Mouse (Mus musculus) brown adipose tissue, adult 24 weeks (tissue): ENCODE results near the gene Zfp775. TPM values are rescaled to one million over a fixed set of nuclear protein-coding genes. Genes with fewer than 3 reads are reported as not detected.

Source experiments
- H3K27ac ChIP-seq: fragments of 200-500 bp; replicated peaks from 2 replicates; pipeline ENCODE4 v1.5.1; 2012; ENCODE audit warnings: low read depth, mild to moderate bottlenecking, low read length
- H3K4me1 ChIP-seq: fragments of 200-500 bp; 2 replicates; pipeline ENCODE4 v1.6.1; 2012; ENCODE audit warnings: low read length, mixed read lengths; ENCODE audit not compliant: control insufficient read depth, insufficient read depth, insufficient read length
- H3K4me3 ChIP-seq: fragments of 200-500 bp; 2 replicates; pipeline ENCODE4 v1.5.1; 2012; ENCODE audit warnings: low read depth, mild to moderate bottlenecking, low read length, moderate library complexity; ENCODE audit not compliant: insufficient read depth
- polyA plus RNA-seq: library from polyadenylated mRNA; stranded (reverse); fragments of >200 nt; gene quantifications from 2 replicates; pipeline ENCODE4 v1.2.4, GENCODE M21; 2012; ENCODE audit not compliant: missing spikeins, insufficient read depth, insufficient read length

The Zfp775 gene
- polyA plus RNA-seq, 1 experiment = 1.2 TPM

DNA sequence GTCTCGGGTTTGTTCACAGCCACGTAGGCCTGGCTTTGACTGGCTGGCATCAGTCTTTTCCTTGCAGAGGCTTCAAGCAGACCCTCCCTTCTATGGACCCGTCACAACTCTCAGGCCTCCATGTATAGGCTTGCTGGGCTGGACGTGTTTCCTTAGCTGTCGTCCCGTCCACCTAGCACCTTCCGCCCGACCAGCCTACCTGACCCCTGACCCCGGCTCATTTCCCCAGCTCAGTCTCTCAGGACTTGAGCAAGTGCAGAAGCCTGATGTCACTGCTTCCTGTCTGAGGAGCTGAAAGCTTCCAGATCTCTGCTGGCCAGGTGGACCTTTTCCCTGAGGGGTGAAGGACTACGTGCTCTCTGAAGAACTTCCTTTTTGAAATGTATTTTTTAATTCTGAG, 28.6 kb upstream of the Zfp775 start:
- H3K4me1 ChIP-seq = peaks cover 23% of the 10 kb centered on the region
- no peak overlapping the region for H3K4me3 ChIP-seq
- H3K27ac ChIP-seq = peak overlapping the region; percentile 74

DNA sequence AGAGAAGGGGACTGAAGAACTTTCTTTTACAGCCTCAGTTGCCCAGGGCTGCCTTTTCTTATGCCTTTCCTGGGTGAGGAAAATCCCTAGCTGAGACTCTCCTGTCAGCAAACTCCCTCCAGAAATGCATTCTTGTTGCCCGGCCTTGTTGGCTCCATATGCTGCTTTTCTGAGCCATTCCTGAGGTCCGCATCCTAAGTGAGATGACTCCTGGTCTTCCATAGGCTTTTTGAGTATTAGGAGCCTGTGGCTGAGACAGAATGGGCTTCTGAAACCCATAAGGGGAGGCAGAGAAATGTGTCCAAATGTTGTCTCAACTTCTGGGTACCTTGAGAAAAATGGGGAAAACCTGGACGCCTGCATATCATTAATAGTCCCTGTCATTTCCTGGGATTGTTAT, 27.9 kb upstream of the Zfp775 start:
- Histone ChIP-seq H3K4me1 (peaks cover 18% of the 10 kb centered on the region), H3K27ac (peak overlapping the region; percentile 41)

DNA sequence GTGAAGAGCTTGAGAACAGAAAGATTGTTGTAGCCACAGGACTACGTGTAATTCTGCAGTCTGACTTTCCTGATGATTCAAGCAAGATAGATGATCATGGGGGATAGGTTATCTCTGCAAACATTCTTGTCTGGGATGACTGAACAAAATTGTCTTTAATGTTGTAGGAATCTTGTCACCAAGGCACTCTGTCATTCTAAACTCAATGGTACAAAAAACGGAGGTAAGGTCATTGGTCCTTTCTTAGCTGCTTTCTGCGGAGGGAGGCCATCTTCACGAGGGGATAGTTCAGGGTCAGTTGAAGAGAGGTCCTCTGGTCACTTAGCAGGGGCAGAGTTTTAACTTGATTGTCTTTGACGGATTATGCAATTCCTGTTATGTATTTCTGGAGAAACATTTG, 23.1 kb upstream of the Zfp775 start:
- H3K27ac ChIP-seq = peak overlapping the region; percentile 97
- no peak overlapping the region for H3K4me3 ChIP-seq
- H3K4me1 ChIP-seq = peaks cover 6% of the 10 kb centered on the region

More for the DNA sequence above, 27.9 kb upstream of the Zfp775 start:
- H3K4me3 ChIP-seq = no peak overlapping the region

DNA sequence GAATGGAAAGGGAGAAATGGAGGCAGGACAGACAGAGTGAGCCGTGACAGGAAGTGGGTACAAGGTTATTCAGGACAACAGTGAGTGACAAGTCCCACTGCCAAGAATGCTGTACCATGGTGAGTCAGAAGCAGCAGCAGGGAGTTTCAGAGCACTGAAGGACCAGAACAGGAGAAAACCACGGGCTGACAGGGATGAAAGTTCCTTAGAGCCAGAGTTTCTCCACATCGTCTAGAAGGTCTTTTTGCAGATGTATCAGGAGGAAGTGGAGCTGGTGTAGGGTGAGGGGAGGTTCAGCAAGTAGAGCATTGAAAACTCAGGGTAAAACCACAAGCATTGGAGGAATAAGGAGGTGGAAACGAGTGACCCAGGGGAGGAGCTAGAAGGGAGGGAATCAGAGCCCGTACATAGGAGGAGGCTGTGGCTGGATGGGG, 22.6 kb upstream of the Zfp775 start:
- peak overlapping the region; percentile 25 for H3K4me3 ChIP-seq
- H3K4me1 ChIP-seq = peaks cover 2% of the 10 kb centered on the region; the same call in 1 of the 2 replicates
- H3K27ac ChIP-seq = peak overlapping the region; percentile 97

DNA sequence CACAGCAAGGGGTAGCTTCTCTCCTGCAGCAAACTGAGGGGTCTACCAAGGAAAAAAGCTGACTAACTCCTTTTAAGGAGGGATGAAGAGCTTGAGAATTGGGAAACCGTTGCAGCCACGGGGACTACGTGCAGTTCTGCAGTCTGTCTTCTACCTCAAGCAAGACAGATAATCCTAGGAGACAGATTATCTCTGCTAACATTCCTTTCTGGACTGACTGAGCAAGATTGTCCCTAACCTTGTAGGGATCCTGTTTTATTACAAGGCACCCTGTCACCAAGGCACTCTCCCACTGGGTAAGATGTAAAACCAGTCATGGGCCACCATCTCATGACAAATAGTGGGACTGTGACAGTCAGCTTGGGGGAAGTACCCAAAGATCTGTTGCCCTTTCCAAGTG, 20.6 kb upstream of the Zfp775 start:
- H3K27ac ChIP-seq = 0 out of 2 replicates have a peak overlapping the region, but pooled peaks have one; percentile 12
- H3K4me3 ChIP-seq = no peak overlapping the region
- H3K4me1 ChIP-seq = peaks cover 2% of the 10 kb centered on the region; the same call in 1 of the 2 replicates

DNA sequence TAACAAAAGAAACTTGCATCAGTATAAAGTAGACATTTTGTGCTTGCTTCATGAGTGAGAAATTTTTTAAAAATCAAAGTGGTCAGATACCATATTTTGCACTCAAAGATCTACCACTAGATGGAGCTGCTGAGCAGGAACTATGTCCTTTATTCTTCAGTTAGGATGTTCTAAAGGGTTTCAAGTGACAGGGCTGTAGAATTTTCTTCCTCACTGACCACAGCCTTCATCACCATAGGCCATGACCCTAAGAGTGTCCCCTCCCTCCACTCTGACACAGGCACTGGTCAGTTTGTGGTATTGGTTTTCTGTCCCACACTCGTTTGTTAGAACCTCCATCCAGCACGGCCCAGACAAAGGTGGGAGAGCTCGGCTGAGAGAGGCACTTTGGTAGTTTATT, 19.8 kb upstream of the Zfp775 start:
- H3K27ac ChIP-seq = no peak overlapping the region
- peaks cover 2% of the 10 kb centered on the region; the same call in 1 of the 2 replicates for H3K4me1 ChIP-seq

DNA sequence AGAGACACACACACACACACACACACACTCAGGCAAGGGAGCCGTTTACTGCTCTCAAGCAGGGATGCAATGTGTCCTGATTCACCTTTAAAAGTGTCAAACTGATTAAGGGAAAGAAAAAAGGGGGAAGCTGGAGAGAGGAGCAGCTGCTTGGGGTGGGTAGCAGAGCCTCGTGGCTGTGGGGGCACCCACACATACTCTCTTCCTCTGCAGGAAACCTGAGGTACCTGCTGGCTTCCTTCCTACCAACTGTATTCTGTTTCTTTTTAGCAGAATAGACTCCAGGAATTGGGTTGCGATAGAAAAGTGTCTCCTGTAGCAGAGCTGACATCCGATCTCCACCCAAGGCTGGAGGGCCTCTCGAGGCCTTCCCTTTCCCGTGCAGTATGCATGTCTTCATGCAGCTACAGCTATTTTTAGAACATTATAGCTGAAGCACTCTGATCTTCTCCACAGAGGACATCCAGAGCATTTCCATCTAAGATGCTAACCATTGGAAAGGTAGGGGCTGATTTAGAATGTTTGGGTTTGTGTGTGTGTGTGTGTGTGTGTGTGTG, 12.6 kb upstream of the Zfp775 start, which contains the start of gene Gm45021:
Gene Gm45021 (plus strand): TSS at position 417 of the 557 bp plus-strand sequence.
- H3K4me3 ChIP-seq = no peak within 1 kb of the TSS
- H3K27ac ChIP-seq = no peak within 1 kb of the TSS

More for the DNA sequence above, 19.8 kb upstream of the Zfp775 start:
- no peak overlapping the region for H3K4me3 ChIP-seq

DNA sequence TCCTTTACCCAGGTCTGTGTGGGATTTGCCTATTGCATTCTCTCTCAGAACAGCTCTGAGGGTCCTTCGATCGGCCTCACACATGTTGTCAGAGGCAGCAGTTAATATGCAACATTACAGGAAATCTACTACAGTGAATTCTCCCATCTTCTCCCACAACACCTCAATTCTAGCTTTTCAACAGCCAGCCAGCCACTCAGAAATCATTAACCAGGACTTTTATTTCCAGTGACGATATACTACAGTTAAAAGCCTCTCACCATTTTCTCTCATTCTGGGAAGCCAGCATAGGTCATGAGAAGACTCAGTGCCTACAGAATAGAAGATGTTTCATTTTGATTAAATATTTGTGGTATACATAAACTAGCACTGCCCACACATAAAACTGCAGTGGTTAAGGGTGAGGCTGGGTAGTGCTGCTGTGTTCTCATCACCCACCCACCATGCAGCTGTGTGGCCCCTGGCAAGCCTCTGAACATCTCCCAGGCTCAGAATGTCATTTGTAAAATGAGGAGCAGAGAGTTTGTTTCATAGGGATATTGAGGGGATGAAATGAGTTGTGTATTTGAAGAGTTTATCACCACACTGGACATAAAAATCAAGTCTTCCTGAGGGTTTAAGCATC, 10.5 kb upstream of the Zfp775 start:
- Histone ChIP-seq H3K27ac (no peak overlapping the region), H3K4me3 (no peak overlapping the region), H3K4me1 (peaks cover 5% of the 10 kb centered on the region)

More for the DNA sequence above, 12.6 kb upstream of the Zfp775 start, which contains the start of gene Gm45021:
- no peaks in the 10 kb centered on the region for H3K4me1 ChIP-seq

DNA sequence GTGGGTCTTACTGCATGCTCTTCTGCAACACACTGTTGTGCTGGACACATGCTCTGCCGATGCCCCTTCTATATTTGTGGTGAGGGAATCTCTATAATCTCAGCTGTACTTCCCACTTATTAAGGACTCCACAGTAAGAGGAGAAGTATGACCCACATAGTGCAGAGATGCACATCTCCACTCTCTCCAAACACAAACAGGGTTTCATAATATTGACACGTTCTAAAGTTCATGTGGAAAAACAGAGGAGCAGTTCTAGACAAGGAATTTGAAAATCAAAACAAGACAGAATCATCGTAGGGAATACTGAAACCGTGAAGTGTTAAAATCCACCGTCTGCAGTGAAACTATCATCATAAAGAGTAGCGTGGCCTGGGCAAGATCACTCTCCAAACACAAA, 10.0 kb upstream of the Zfp775 start:
- Histone ChIP-seq H3K4me3 (no peak overlapping the region), H3K27ac (no peak overlapping the region), H3K4me1 (peaks cover 5% of the 10 kb centered on the region)

DNA sequence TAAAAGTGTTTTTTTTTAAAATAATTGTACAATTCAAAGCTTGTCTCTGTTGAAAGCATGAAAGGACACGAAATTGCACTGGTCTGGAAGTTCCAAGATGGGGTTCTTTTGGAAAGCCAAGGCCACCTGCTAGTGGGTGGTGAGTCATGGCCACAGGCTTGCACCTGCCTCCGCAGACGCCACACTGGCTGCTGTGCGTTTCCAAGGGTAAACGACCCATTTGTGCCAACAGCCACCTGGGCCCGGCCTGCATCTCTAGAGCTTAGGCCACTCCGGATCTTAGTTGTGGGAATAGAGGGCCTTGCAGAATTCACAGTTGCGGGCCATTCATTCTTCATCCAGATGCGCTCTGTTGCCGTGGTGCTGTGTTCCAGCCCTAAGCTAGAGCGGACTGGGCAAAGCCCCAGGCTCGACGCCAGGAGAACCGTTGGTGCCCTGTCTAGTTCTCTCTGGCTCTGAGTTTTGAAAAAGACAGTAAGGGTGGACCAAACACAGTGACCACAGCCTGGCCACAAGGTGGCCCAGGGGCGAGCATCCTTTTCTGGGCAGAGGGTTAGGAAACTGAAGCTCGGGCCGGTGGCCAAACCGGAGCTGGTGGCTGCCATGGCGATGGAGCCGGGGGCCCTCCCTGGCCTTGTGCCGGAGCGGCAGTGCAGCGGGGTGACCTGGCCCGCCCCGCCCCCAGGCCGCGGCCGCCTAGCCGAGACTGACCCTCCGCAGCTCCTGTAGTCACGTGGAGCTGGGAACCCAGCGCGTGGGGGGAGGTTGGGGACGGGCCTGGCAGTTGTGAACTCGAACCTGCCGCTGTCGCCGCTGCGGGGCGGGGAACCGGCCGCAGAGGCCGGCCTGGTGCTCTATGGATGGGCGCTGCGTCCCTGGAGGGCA, 8.5 kb upstream of the Zfp775 start, which contains the start of the genes Repin1 and Gm44965:
Gene Repin1 (plus strand): TSS at position 726 of the 885 bp plus-strand sequence.
Gene Gm44965 (plus strand): TSS at position 784 of the 885 bp plus-strand sequence.
- H3K4me3 ChIP-seq = peak within 1 kb of the TSS; percentile 89
- H3K4me1 ChIP-seq = peaks cover 5% of the 10 kb centered on the region
- H3K27ac ChIP-seq = peak within 1 kb of the TSS; percentile 76

DNA sequence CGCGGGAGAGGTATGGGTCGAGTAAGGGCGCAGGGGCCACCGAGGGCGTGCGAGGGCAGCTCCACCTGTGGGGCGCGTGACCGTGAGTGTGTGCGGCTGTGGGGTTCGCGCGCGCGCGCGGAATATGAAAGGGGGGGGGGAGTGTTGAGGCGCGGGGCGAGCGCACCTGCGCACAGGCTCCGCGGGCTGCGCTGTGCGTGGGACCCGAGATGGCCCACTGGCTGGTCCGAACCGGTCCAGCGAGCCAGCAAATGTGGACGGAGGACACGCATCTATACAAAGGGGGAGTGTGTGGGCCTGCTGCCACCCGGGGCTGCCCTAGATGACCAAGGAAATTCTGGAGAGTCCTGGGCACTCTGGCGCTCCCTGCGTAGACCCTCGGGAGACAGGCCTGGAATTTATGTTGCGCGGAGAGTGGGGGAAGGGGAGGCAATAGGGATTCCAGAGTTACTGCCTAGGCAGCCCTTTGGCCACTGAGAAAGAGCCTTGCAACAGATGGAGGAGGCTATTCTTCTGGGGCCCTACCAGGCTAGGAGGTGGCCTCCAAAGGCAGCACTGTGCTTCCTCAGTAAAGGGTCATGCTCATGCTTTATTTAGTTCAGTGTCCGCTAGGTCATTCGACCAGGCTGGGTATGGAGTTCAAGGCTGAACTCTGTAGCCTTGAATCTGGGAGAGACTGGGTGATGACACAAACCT, 7.7 kb upstream of the Zfp775 start:
- Histone ChIP-seq H3K4me1 (peaks cover 5% of the 10 kb centered on the region), H3K27ac (peak overlapping the region; percentile 76), H3K4me3 (peak overlapping the region; percentile 89)

DNA sequence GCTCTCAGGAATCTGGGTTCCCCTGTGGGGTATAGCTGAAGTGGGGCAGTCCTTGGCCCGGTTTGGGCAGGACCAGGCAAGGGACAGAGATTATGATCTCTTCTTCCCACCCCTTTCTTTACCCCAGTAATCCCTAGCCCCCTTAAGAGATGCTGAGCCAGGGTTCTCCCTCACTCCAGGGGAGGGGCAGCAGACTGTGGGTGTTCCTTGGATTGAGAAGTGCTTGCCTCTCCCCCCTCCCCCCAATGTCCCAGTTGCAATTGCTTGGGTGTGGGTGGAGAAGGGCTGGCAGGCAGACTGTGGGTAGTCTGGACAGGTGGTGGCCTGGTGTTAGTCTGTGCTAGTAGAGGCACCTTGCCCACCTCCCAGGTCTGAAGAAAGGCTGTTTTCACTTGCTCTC, 6.6 kb upstream of the Zfp775 start:
- 0 out of 2 replicates have a peak overlapping the region, but pooled peaks have one; percentile 16 for H3K27ac ChIP-seq
- peaks cover 5% of the 10 kb centered on the region for H3K4me1 ChIP-seq
- H3K4me3 ChIP-seq = peak overlapping the region; percentile 89

DNA sequence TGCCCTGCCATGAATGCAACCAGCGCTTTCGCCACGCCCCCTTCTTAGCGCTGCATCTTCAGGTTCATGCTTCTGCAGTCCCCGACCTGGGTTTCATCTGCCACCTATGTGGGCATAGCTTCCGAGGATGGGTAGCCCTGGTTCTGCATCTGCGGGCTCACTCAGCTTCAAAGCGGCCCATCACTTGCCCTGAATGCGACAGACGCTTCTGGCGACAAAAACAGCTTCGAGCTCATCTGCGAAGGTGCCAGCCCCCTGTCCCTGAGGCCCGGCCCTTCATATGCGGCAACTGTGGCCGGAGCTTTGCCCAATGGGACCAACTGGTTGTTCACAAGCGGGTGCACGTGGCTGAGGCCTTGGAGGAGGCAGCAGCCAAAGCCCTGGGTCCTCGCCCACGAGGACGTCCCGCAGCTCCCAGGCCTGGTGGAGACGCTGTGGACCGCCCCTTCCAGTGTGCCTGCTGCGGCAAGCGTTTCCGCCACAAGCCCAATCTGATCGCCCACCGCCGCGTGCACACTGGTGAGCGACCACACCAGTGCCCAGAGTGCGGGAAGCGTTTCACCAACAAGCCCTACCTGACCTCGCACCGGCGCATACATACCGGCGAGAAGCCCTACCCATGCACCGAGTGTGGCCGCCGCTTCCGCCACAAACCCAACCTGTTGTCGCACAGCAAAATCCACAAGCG, 5.2 kb upstream of the Zfp775 start:
- Histone ChIP-seq H3K4me3 (no peak overlapping the region), H3K27ac (no peak overlapping the region), H3K4me1 (peaks cover 5% of the 10 kb centered on the region)

DNA sequence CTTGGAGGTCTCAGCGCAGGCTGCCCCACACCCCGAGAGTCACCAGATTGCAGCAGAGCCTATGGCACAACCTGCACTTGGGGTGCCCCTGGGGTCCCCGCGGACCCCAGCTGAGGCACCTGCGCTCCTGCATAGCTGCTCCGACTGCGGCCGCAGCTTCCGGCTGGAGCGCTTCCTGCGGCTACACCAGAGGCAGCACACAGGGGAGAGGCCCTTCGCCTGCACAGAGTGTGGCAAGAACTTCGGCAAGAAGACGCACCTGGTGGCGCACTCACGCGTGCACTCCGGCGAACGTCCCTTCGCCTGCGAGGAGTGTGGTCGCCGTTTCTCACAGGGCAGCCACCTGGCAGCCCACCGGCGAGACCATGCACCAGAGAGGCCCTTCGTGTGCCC, 4.6 kb upstream of the Zfp775 start:
- Histone ChIP-seq H3K4me3 (no peak overlapping the region), H3K27ac (no peak overlapping the region), H3K4me1 (peaks cover 5% of the 10 kb centered on the region)
